Mouse (Mus musculus) myocyte (in vitro differentiated cells): ENCODE results near the gene Sox5. TPM values are rescaled to one million over a fixed set of nuclear protein-coding genes. Genes with fewer than 3 reads are reported as not detected.

Experiments
- H3K27me3 ChIP-seq: one replicate; pipeline ENCODE4 v1.6.1; 2011; ENCODE audit not compliant: control insufficient read depth, insufficient read depth, insufficient read length
- H3K36me3 ChIP-seq: one replicate; pipeline ENCODE4 v1.6.1; 2011; ENCODE audit not compliant: control insufficient read depth, insufficient read depth
- H3K4me2 ChIP-seq: one replicate; pipeline ENCODE4 v1.6.1; 2011; ENCODE audit warnings: low read depth, control low read depth
- H3K4me3 ChIP-seq: one replicate; pipeline ENCODE4 v1.5.1; 2011; ENCODE audit warnings: mild to moderate bottlenecking, control low read depth, moderate library complexity
- H3K79me2 ChIP-seq: one replicate; pipeline ENCODE4 v1.6.1; 2011; ENCODE audit not compliant: control insufficient read depth, insufficient read depth
- H3ac ChIP-seq: one replicate; pipeline ENCODE4 v1.6.1; 2011; ENCODE audit not compliant: control insufficient read depth, insufficient read length
- CEBPB ChIP-seq: IDR thresholded peaks from 2 replicates; pipeline ENCODE4 v1.6.1; 2011; ENCODE audit warnings: mild to moderate bottlenecking, moderate library complexity; ENCODE audit not compliant: poor library complexity, insufficient read depth, severe bottlenecking
- E2F4 ChIP-seq: IDR thresholded peaks from one replicate; pipeline ENCODE4 v1.6.1; 2011; ENCODE audit warnings: mild to moderate bottlenecking, control low read depth, moderate library complexity; ENCODE audit not compliant: insufficient read depth
- MAX ChIP-seq: IDR thresholded peaks from one replicate; pipeline ENCODE4 v1.6.1; 2011; ENCODE audit warnings: low read depth, mild to moderate bottlenecking, control low read depth
- MYOD1 ChIP-seq, 3 experiments: IDR thresholded peaks; one replicate each; pipeline ENCODE4 v1.6.1; 2011; ENCODE audit warnings: control low read depth in 2 of 3, low read depth in 2 of 3, mild to moderate bottlenecking in 2 of 3, moderate library complexity in 1 of 3; ENCODE audit not compliant: insufficient read length in 2 of 3, control insufficient read depth in 1 of 3
- MYOG ChIP-seq, 3 experiments: IDR thresholded peaks; one replicate each; pipeline ENCODE4 v1.6.1; 2011; ENCODE audit warnings: control low read depth in 2 of 3, low read depth in 2 of 3, mild to moderate bottlenecking in 2 of 3; ENCODE audit not compliant: insufficient read length in 2 of 3, control insufficient read depth in 1 of 3, insufficient read depth in 1 of 3
- POLR2A ChIP-seq: IDR thresholded peaks from one replicate; pipeline ENCODE4 v1.6.1; 2011; ENCODE audit warnings: low read depth, mild to moderate bottlenecking, control low read depth, moderate library complexity; ENCODE audit not compliant: insufficient read length
- POLR2AphosphoS2 ChIP-seq: IDR thresholded peaks from one replicate; pipeline ENCODE4 v1.6.1; 2011; ENCODE audit warnings: low read depth, control low read depth; ENCODE audit not compliant: insufficient read length
- REST ChIP-seq: IDR thresholded peaks from one replicate; pipeline ENCODE4 v1.6.1; 2011; ENCODE audit warnings: mild to moderate bottlenecking, control low read depth, moderate library complexity; ENCODE audit not compliant: insufficient read depth, insufficient read length
- SRF ChIP-seq: IDR thresholded peaks from one replicate; pipeline ENCODE4 v1.6.1; 2011; ENCODE audit warnings: low read depth; ENCODE audit not compliant: control insufficient read depth, insufficient read length
- TCF12 ChIP-seq: IDR thresholded peaks from one replicate; pipeline ENCODE4 v1.6.1; 2011; ENCODE audit warnings: mild to moderate bottlenecking, control low read depth; ENCODE audit not compliant: poor library complexity, insufficient read depth, severe bottlenecking
- TCF3 ChIP-seq: IDR thresholded peaks from one replicate; pipeline ENCODE4 v1.6.1; 2011; ENCODE audit warnings: low read depth, control low read depth; ENCODE audit not compliant: insufficient read length
- USF1 ChIP-seq: IDR thresholded peaks from one replicate; pipeline ENCODE4 v1.6.1; 2011; ENCODE audit warnings: low read depth, mild to moderate bottlenecking, control low read depth, moderate library complexity
- polyA plus RNA-seq: library from polyadenylated mRNA; unstranded; fragments of >200 nt; fragmentation: generic; extraction: Trizol; gene quantifications from one replicate; pipeline ENCODE4 v1.2.1, GENCODE M21; 2012; ENCODE audit warnings: missing spikeins

The Sox5 gene
- polyA plus RNA-seq, 1 experiment: 0.50 TPM

GRCm38 (mm10) chr6:144803063-144803462 lies 21.3 kb upstream of the Sox5 start:
- TF ChIP-seq USF1 (no peak), TCF3 (no peak), MYOG (IDR thresholded peaks at IDR 0.05; ENCODE audit: control insufficient read depth in 1 of 3, insufficient read depth in 1 of 3, insufficient read length in 2 of 3, low read depth in 2 of 3) (no peak), MAX (no peak), MYOD1 (IDR thresholded peaks at IDR 0.05; ENCODE audit: control insufficient read depth in 1 of 3, insufficient read length in 2 of 3, low read depth in 2 of 3) (no peak), REST (no peak), TCF12 (no peak), SRF (no peak), E2F4 (no peak), POLR2AphosphoS2 (no peak), POLR2A (no peak), CEBPB (no peak)
- Histone ChIP-seq H3K27me3 (no peaks in the 10 kb centered on the region), H3K36me3 (no peaks in the 10 kb centered on the region), H3K79me2 (no peaks in the 10 kb centered on the region), H3ac (no peak overlapping the region), H3K4me2 (no peak overlapping the region), H3K4me3 (no peak overlapping the region)

- H3K36me3 ChIP-seq: no peaks in the 10 kb centered on the region
Measured at GRCm38 (mm10) chr6:144794356-144794755, 12.6 kb upstream of the Sox5 start.

GRCm38 (mm10) chr6:144792871-144793270 lies 11.1 kb upstream of the Sox5 start:
- no peak overlapping the region for H3K4me2 ChIP-seq
- no peak overlapping the region for H3ac ChIP-seq
- TF ChIP-seq USF1 (no peak), E2F4 (no peak), POLR2A (no peak), MYOG (IDR thresholded peaks at IDR 0.05; ENCODE audit: control insufficient read depth in 1 of 3, insufficient read depth in 1 of 3, insufficient read length in 2 of 3, low read depth in 2 of 3) (no peak), SRF (no peak), TCF3 (no peak), TCF12 (no peak), CEBPB (no peak), MAX (no peak)
- H3K4me3 ChIP-seq: no peak overlapping the region
- H3K36me3 ChIP-seq: no peaks in the 10 kb centered on the region
- no peaks in the 10 kb centered on the region for H3K79me2 ChIP-seq
- no peaks in the 10 kb centered on the region for H3K27me3 ChIP-seq

More at GRCm38 (mm10) chr6:144794356-144794755, 12.6 kb upstream of the Sox5 start:
- TF ChIP-seq TCF12 (no peak), POLR2A (no peak), USF1 (no peak), MYOD1 (IDR thresholded peaks at IDR 0.05; ENCODE audit: control insufficient read depth in 1 of 3, insufficient read length in 2 of 3, low read depth in 2 of 3) (no peak)
- H3K4me2 ChIP-seq: no peak overlapping the region
- no peak overlapping the region for H3ac ChIP-seq
- H3K4me3 ChIP-seq: no peak overlapping the region
- H3K27me3 ChIP-seq: no peaks in the 10 kb centered on the region
- no peaks in the 10 kb centered on the region for H3K79me2 ChIP-seq

GRCm38 (mm10) chr6:144783295-144783694 lies 1.5 kb upstream of the Sox5 start:
- no peaks in the 10 kb centered on the region for H3K27me3 ChIP-seq
- H3K36me3 ChIP-seq: no peaks in the 10 kb centered on the region
- H3K4me3 ChIP-seq: no peak overlapping the region
- no peak for TF ChIP-seq TCF12
- no peak for TF ChIP-seq POLR2AphosphoS2
- no peak for TF ChIP-seq E2F4
- no peak for TF ChIP-seq REST
- TF ChIP-seq MYOG (IDR thresholded peaks at IDR 0.05; ENCODE audit: control insufficient read depth in 1 of 3, insufficient read depth in 1 of 3, insufficient read length in 2 of 3, low read depth in 2 of 3): no peak
- no peak for TF ChIP-seq POLR2A
- TF ChIP-seq CEBPB: no peak
- TF ChIP-seq USF1: no peak
- TF ChIP-seq MYOD1 (IDR thresholded peaks at IDR 0.05; ENCODE audit: control insufficient read depth in 1 of 3, insufficient read length in 2 of 3, low read depth in 2 of 3): no peak
- TF ChIP-seq SRF: no peak
- TF ChIP-seq TCF3: no peak
- TF ChIP-seq MAX: no peak
- H3K79me2 ChIP-seq: no peaks in the 10 kb centered on the region
- H3ac ChIP-seq: no peak overlapping the region
- no peak overlapping the region for H3K4me2 ChIP-seq

GRCm38 (mm10) chr6:144782866-144783265 lies 1.1 kb upstream of the Sox5 start:
- no peaks in the 10 kb centered on the region for H3K79me2 ChIP-seq
- H3ac ChIP-seq: no peak overlapping the region
- peak overlapping the region; percentile 65 for H3K4me2 ChIP-seq
- H3K27me3 ChIP-seq: no peaks in the 10 kb centered on the region
- no peaks in the 10 kb centered on the region for H3K36me3 ChIP-seq
- TF ChIP-seq TCF12 (no peak), MYOG (IDR thresholded peaks at IDR 0.05; ENCODE audit: control insufficient read depth in 1 of 3, insufficient read depth in 1 of 3, insufficient read length in 2 of 3, low read depth in 2 of 3) (no peak), MAX (no peak), SRF (no peak), CEBPB (no peak), REST (no peak), TCF3 (no peak), MYOD1 (IDR thresholded peaks at IDR 0.05; ENCODE audit: control insufficient read depth in 1 of 3, insufficient read length in 2 of 3, low read depth in 2 of 3) (no peak), E2F4 (no peak), USF1 (no peak), POLR2AphosphoS2 (no peak), POLR2A (no peak)
- H3K4me3 ChIP-seq: peak overlapping the region; percentile 34
